In genomic region chr2:112842877-112843276, GRCm38 (mm10) we compare ENCODE assay signal across 16 mouse cellular contexts.
DNase-seq lines count a peak whose midpoint lies in the region; ATAC-seq lines count a peak whose summit lies in the region.
"Had no signal": no experiment of that assay in that cellular context is flagged by ENCODE, and none has a peak within 500 bp of the region (broad histone marks: within the 10 kb centered on the region; RNA-seq: fewer than 3 reads in every experiment).

No protein-coding gene starts in this region.

- no peak for ATAC-seq in intestine, embryonic 14.5 days (replicated peaks; ENCODE audit: low FRiP score, low TSS enrichment, low read depth)
- no peak for ATAC-seq in intestine, embryonic 15.5 days
- ATAC-seq in embryonic facial prominence, embryonic 14.5 days (ENCODE audit: low read depth) = no peak
- no peak for ATAC-seq in CD4-positive, CD25-positive, alpha-beta regulatory T cell, adult 4 months
- ATAC-seq: forebrain, embryonic 16.5 days had no signal

- H3K4me2 ChIP-seq in intestine, embryonic 14.5 days (ENCODE audit: low read length) = no peak overlapping the region
- no peak overlapping the region for H3K4me2 ChIP-seq in intestine, embryonic 15.5 days (replicated peaks)
- H3K4me2 ChIP-seq in embryonic facial prominence, embryonic 14.5 days (ENCODE audit: low read depth, low read length) = no peak overlapping the region
- H3K4me2 ChIP-seq: heart, embryonic 15.5 days had no signal

- no peak overlapping the region for H3K27ac ChIP-seq in intestine, embryonic 14.5 days (ENCODE audit: low read depth)
- no peak overlapping the region for H3K27ac ChIP-seq in intestine, embryonic 15.5 days
- H3K27ac ChIP-seq in embryonic facial prominence, embryonic 14.5 days (replicated peaks; ENCODE audit: low read depth, low read length) = no peak overlapping the region
- H3K27ac ChIP-seq: heart, embryonic 15.5 days; layer of hippocampus, adult 2 months; liver, embryonic 14.5 days; macrophage had no signal

- H3K4me1 ChIP-seq in intestine, embryonic 14.5 days (replicated peaks; ENCODE audit: control insufficient read depth, insufficient read depth, low read length) = no peaks in the 10 kb centered on the region
- H3K4me1 ChIP-seq in intestine, embryonic 15.5 days (replicated peaks) = no peaks in the 10 kb centered on the region
- no peaks in the 10 kb centered on the region for H3K4me1 ChIP-seq in embryonic facial prominence, embryonic 14.5 days (ENCODE audit: control insufficient read depth, insufficient read depth, low read length)
- H3K4me1 ChIP-seq: heart, embryonic 15.5 days had no signal

- no peak overlapping the region for H3K9ac ChIP-seq in intestine, embryonic 14.5 days (ENCODE audit: low read length)
- no peak overlapping the region for H3K9ac ChIP-seq in intestine, embryonic 15.5 days
- H3K9ac ChIP-seq in embryonic facial prominence, embryonic 14.5 days (ENCODE audit: low read depth, low read length) = no peak overlapping the region
- H3K9ac ChIP-seq: heart, embryonic 15.5 days; liver, embryonic 14.5 days had no signal

- no peak overlapping the region for H3K4me3 ChIP-seq in intestine, embryonic 14.5 days (ENCODE audit: low read depth, low read length)
- no peak overlapping the region for H3K4me3 ChIP-seq in intestine, embryonic 15.5 days (replicated peaks)
- H3K4me3 ChIP-seq in embryonic facial prominence, embryonic 14.5 days (ENCODE audit: low read depth, low read length) = no peak overlapping the region
- H3K4me3 ChIP-seq: heart, embryonic 15.5 days; layer of hippocampus, adult 2 months had no signal

- DNase-seq in intestine, embryonic 14.5 days (ENCODE audit: low spot score) = peak; percentile 73
- DNase-seq in 416B (ENCODE audit: low read depth) = peak; percentile 25
- DNase-seq in R1 (ENCODE audit: low read depth, low spot score) = peak; percentile 28
- DNase-seq in embryonic facial prominence, embryonic 14.5 days (ENCODE audit: low spot score) = peak; percentile 20
- no peak for DNase-seq in urinary bladder, postnatal 14 days (ENCODE audit: low spot score)
- DNase-seq: cerebellum, adult 9-11 months; right cerebral cortex, postnatal 14 days; thymus, postnatal 36 days had no signal

- H3K9me3 ChIP-seq in intestine, embryonic 14.5 days (ENCODE audit: control insufficient read depth, low read length) = no peaks in the 10 kb centered on the region
- no peaks in the 10 kb centered on the region for H3K9me3 ChIP-seq in intestine, embryonic 15.5 days
- H3K9me3 ChIP-seq in embryonic facial prominence, embryonic 14.5 days (ENCODE audit: control insufficient read depth, low read length) = no peaks in the 10 kb centered on the region
- H3K9me3 ChIP-seq: heart, embryonic 15.5 days had no signal

- 18% methylated on average over 3 of the region's 3 CpGs for WGBS in intestine, embryonic 14.5 days
- 21% methylated on average over 3 of the region's 3 CpGs for WGBS in intestine, embryonic 15.5 days
- WGBS in embryonic facial prominence, embryonic 14.5 days = 21% methylated on average over 3 of the region's 3 CpGs

- no peaks in the 10 kb centered on the region for H3K27me3 ChIP-seq in intestine, embryonic 14.5 days (replicated peaks; ENCODE audit: control insufficient read depth, insufficient read depth, low read length)
- H3K27me3 ChIP-seq in intestine, embryonic 15.5 days (replicated peaks) = no peaks in the 10 kb centered on the region
- H3K27me3 ChIP-seq in embryonic facial prominence, embryonic 14.5 days (replicated peaks; ENCODE audit: control insufficient read depth, insufficient read depth, low read length) = no peaks in the 10 kb centered on the region
- H3K27me3 ChIP-seq: CH12.LX; heart, embryonic 15.5 days had no signal

- no peaks in the 10 kb centered on the region for H3K36me3 ChIP-seq in intestine, embryonic 14.5 days (ENCODE audit: control insufficient read depth, insufficient read depth, low read length)
- H3K36me3 ChIP-seq in intestine, embryonic 15.5 days = no peaks in the 10 kb centered on the region
- H3K36me3 ChIP-seq in embryonic facial prominence, embryonic 14.5 days (ENCODE audit: control insufficient read depth, insufficient read depth, low read length) = no peaks in the 10 kb centered on the region
- H3K36me3 ChIP-seq: heart, embryonic 15.5 days had no signal
